Mouse (Mus musculus) limb, embryonic 12.5 days (tissue): ENCODE measurements around the gene Gm20388. TPM values are rescaled to one million over a fixed set of nuclear protein-coding genes. Genes with fewer than 3 reads are reported as not detected.
A peak's percentile ranks its signal among the peaks of the same experiment; 100 is the strongest.

ENCODE experiments used
- ATAC-seq: fragments of 200-750 bp; cut with Nextera tagmentation; 2 replicates; pipeline ENCODE4 v1.8.0; 2017; ENCODE audit warnings: low read depth, moderate TSS enrichment; ENCODE audit not compliant: insufficient number of reproducible peaks, insufficient read depth, low FRiP score, low TSS enrichment
- H3K27ac ChIP-seq: fragments of 300-500 bp; sonication (generic); 2 replicates; pipeline ENCODE4 v1.5.1; 2016; ENCODE audit warnings: mild to moderate bottlenecking, moderate library complexity
- H3K27me3 ChIP-seq: fragments of 300-500 bp; sonication (generic); 2 replicates; pipeline ENCODE4 v1.6.1; 2016; ENCODE audit warnings: mild to moderate bottlenecking, moderate library complexity
- H3K36me3 ChIP-seq: fragments of 300-500 bp; sonication (generic); 2 replicates; pipeline ENCODE4 v1.6.1; 2016; ENCODE audit warnings: mild to moderate bottlenecking, moderate library complexity
- H3K4me1 ChIP-seq: fragments of 300-500 bp; sonication (generic); replicated peaks from 2 replicates; pipeline ENCODE4 v1.6.1; 2016
- H3K4me2 ChIP-seq: fragments of 300-500 bp; sonication (generic); 2 replicates; pipeline ENCODE4 v1.6.1; 2016; ENCODE audit warnings: mild to moderate bottlenecking, moderate library complexity
- H3K4me3 ChIP-seq: fragments of 300-500 bp; sonication (generic); replicated peaks from 2 replicates; pipeline ENCODE4 v1.5.1; 2016; ENCODE audit warnings: mild to moderate bottlenecking
- H3K9ac ChIP-seq: fragments of 300-500 bp; sonication (generic); replicated peaks from 2 replicates; pipeline ENCODE4 v1.6.1; 2016; ENCODE audit warnings: mild to moderate bottlenecking, moderate library complexity
- H3K9me3 ChIP-seq: fragments of 300-500 bp; sonication (generic); 2 replicates; pipeline ENCODE4 v1.6.1; 2016; ENCODE audit warnings: mild to moderate bottlenecking, moderate library complexity
- WGBS: fragments of 180-500 bp; shearing (Covaris S2); methylation state at CpG from one replicate; pipeline ENCODE4 v1.1.7; 2016; 5-methylcytosine and 5-hydroxymethylcytosine counted together
- polyA plus RNA-seq: library from polyadenylated mRNA; unstranded; fragments of >200 nt; fragmentation: Nextera tagmentation; extraction: Ambion mirVana; gene quantifications from 2 replicates; pipeline ENCODE4 v1.2.1, GENCODE M21; 2016

Gene Gm20388
- polyA plus RNA-seq, 1 experiment from 2014 or later = not detected

DNA sequence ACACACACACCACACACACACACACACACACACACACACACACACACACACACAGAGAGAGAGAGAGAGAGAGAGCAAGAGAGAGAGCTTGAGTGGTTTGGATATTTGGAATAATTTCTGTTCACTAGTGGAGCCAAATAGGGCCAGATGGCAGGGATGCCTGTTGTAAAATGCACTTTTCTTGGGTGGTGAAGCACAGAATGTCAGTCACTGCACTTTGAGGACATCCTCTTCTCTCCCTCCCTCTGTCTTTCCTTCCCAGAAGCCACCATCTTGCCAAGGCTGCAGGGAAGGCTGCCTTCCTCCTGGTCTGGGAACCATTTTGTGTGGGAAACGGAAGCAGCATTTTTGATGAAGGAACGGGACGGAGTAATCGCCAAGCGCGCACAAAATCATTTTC is 1151.9 kb downstream of the Gm20388 start:
- Histone ChIP-seq H3K4me1 (no peaks in the 10 kb centered on the region), H3K4me3 (no peak overlapping the region), H3K4me2 (no peak overlapping the region), H3K9ac (no peak overlapping the region), H3K36me3 (no peaks in the 10 kb centered on the region), H3K27me3 (peaks cover 68% of the 10 kb centered on the region), H3K27ac (no peak overlapping the region), H3K9me3 (no peaks in the 10 kb centered on the region)
- no peak for ATAC-seq
- WGBS = 93% methylated on average over 6 of the region's 6 CpGs

DNA sequence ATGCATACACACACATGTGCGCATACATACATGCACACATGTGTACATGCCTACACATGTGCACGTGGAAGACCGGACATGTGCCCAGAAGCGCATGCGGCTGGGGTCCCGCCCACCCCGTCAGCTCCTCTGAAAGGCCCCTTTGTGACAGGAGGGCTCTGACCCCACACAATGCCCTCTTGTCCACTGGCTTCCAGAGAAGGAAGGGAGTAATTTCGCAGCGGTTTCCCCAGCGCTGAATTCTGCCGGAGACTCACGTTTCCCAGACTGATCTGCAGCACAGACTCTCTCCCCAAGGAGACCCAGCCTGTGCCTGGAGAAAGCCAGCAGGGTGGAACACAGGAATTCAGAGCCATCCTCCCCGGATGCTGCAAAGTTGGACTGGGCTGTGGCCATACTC is 1153.0 kb downstream of the Gm20388 start:
- ATAC-seq = no peak
- Histone ChIP-seq H3K27me3 (peaks cover 71% of the 10 kb centered on the region), H3K4me1 (no peaks in the 10 kb centered on the region), H3K36me3 (no peaks in the 10 kb centered on the region), H3K4me2 (peak overlapping the region; percentile 24; the same call in 1 of the 2 replicates), H3K9me3 (no peaks in the 10 kb centered on the region), H3K27ac (peak overlapping the region; percentile 80), H3K9ac (no peak overlapping the region), H3K4me3 (no peak overlapping the region)
- WGBS = 66% methylated on average over 13 of the region's 13 CpGs

GRCm38 (mm10) chr8:121071454-121071853 is 1160.8 kb downstream of the Gm20388 start:
- no peak overlapping the region for H3K4me3 ChIP-seq
- no peak overlapping the region for H3K27ac ChIP-seq
- peaks cover 93% of the 10 kb centered on the region for H3K27me3 ChIP-seq
- H3K4me1 ChIP-seq = peaks cover 44% of the 10 kb centered on the region
- H3K9me3 ChIP-seq = no peaks in the 10 kb centered on the region
- no peak for ATAC-seq
- no peak overlapping the region for H3K9ac ChIP-seq
- H3K4me2 ChIP-seq = no peak overlapping the region
- H3K36me3 ChIP-seq = no peaks in the 10 kb centered on the region
- 2% methylated on average over 12 of the region's 12 CpGs for WGBS

- H3K27ac ChIP-seq = no peak overlapping the region
- H3K4me2 ChIP-seq = peak overlapping the region; percentile 52
- WGBS = 22% methylated on average over 11 of the region's 11 CpGs
- H3K9me3 ChIP-seq = no peaks in the 10 kb centered on the region
- H3K4me3 ChIP-seq = peak overlapping the region; percentile 26
- H3K27me3 ChIP-seq = peaks cover 100% of the 10 kb centered on the region
- ATAC-seq = no peak
- H3K9ac ChIP-seq = no peak overlapping the region
- peaks cover 44% of the 10 kb centered on the region for H3K4me1 ChIP-seq
- no peaks in the 10 kb centered on the region for H3K36me3 ChIP-seq
Observed at GRCm38 (mm10) chr8:121072406-121073130, 1161.9 kb downstream of the Gm20388 start.

DNA sequence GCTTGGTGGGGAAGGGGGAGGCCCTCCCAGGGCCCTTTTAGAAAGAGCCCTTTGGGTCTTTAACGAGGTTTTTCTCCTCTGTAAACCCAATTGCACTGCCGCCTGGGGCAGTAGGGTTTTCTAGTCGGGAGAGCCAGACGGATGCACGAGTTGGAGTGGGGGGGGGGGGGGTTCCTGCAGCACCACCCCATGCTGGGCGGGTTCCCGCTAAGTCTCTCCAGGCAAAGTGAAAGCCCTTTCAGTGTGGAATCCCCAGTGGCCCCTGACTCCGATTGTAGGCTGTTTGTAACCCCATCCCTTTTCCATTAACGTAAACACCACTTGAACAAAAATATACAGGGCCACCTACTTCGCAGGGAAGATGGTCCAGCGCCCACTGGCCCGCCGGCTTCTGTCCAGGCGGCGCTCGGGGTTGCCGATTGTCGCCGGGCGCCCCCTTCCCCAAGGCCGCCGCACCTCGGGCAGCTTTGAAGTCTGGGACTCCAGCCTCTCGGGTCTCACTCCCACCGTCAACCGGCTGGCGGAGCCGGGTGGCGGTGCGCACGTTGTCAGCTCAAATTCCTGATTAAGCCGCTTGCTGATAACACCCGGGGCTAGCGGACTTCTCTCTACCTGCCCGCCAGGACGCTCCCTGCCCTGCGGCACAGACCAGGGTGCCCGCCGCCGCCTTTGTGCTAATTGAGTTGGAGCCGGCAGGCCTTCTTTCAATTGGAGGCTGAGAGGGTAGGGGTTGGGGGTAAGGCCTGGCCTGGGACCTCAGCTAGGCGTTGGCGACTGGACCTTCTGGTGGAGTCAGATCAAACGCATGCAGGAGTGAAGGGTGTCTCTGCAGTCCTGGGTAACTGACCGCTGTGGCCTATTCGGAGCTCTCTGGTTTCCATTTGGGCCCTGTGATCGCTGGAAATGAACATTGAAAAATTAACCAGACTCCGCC is 1162.8 kb downstream of the Gm20388 start:
- Histone ChIP-seq H3K4me1 (peaks cover 44% of the 10 kb centered on the region), H3K4me3 (peak overlapping the region; percentile 26), H3K36me3 (no peaks in the 10 kb centered on the region), H3K27ac (no peak overlapping the region), H3K27me3 (peaks cover 100% of the 10 kb centered on the region), H3K9me3 (no peaks in the 10 kb centered on the region), H3K4me2 (peak overlapping the region; percentile 52), H3K9ac (peak overlapping the region; percentile 37; the same call in 1 of the 2 replicates)
- 1% methylated on average over 48 of the region's 48 CpGs for WGBS
- ATAC-seq = no peak

DNA sequence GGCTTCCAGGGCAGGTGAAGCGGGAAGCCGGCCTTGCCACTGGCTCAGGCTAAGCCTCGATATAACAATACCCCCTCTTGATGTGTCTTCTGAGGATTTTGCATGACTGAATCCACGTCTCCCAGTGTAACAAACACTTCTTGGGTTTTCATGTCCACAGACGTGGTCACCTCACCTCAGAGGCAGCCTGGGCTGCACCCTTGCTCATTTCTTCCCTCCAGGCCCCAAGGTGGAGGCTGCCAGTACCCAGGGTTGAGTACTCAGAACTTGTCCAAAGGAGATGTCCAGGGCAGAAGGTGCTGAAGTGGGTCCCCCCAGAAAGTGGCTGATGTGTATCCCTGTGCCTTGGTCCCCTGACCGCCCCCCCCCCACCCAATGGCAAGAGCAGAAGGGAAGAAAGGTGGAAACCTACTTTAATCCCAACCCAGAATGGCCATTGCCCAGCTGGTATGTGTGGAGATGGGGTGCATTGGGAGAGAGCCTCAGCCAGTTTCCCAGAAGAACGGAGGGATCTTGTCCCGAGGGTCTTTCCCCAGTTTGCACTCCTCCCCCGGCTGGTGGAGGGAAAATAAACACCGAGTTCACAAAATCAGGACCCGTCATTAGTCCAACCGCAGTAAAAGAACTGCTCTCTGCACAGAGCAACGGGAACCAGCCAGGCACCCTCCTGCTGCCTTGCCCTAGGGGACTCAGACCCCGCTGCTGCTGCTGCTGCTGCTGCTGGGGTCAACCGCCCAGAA is 1163.6 kb downstream of the Gm20388 start:
- peak overlapping the region; percentile 52; the same call in 1 of the 2 replicates for H3K4me2 ChIP-seq

GRCm38 (mm10) chr8:121074848-121075145 is 1164.2 kb downstream of the Gm20388 start:
- H3K4me1 ChIP-seq = peaks cover 44% of the 10 kb centered on the region
- H3K9ac ChIP-seq = no peak overlapping the region
- no peak for ATAC-seq
- H3K27ac ChIP-seq = no peak overlapping the region
- WGBS = 1% methylated on average over 10 of the region's 10 CpGs
- no peaks in the 10 kb centered on the region for H3K36me3 ChIP-seq
- no peaks in the 10 kb centered on the region for H3K9me3 ChIP-seq
- H3K4me2 ChIP-seq = no peak overlapping the region
- H3K27me3 ChIP-seq = peaks cover 100% of the 10 kb centered on the region
- H3K4me3 ChIP-seq = no peak overlapping the region

More for the DNA sequence above, 1163.6 kb downstream of the Gm20388 start:
- Histone ChIP-seq H3K27ac (no peak overlapping the region), H3K4me1 (peaks cover 44% of the 10 kb centered on the region), H3K4me3 (no peak overlapping the region), H3K36me3 (no peaks in the 10 kb centered on the region), H3K9ac (no peak overlapping the region), H3K27me3 (peaks cover 100% of the 10 kb centered on the region), H3K9me3 (no peaks in the 10 kb centered on the region)
- 3% methylated on average over 15 of the region's 15 CpGs for WGBS
- ATAC-seq = no peak

- Histone ChIP-seq H3K4me1 (peaks cover 40% of the 10 kb centered on the region), H3K9me3 (no peaks in the 10 kb centered on the region), H3K4me2 (no peak overlapping the region), H3K9ac (no peak overlapping the region), H3K27me3 (peaks cover 100% of the 10 kb centered on the region), H3K36me3 (no peaks in the 10 kb centered on the region), H3K4me3 (no peak overlapping the region), H3K27ac (no peak overlapping the region)
- ATAC-seq = no peak
- 7% methylated on average over 13 of the region's 13 CpGs for WGBS
Observed at GRCm38 (mm10) chr8:121075936-121076335, 1165.3 kb downstream of the Gm20388 start.

DNA sequence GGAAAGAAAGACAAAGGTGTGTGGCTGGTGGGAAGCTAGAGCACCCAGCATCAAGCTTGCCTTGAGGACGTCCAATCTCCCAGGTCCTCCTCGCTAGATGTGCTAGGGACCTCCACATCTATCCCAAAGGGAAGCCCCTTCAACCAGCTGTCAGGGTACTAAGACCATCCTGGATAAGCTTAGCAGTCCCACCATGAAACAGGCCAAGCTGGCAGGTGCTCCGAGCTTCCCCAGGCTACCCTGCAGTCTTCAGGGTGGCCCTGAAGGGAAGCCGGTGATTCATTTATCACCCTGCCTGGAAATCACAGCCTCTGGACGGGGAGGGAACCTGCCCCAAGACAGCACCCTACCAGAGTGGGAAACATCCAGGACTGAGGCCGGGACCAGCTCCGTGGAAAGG is 1165.9 kb downstream of the Gm20388 start:
- Histone ChIP-seq H3K9me3 (no peaks in the 10 kb centered on the region), H3K27ac (no peak overlapping the region), H3K4me1 (peaks cover 36% of the 10 kb centered on the region), H3K4me2 (no peak overlapping the region), H3K4me3 (no peak overlapping the region), H3K27me3 (peaks cover 100% of the 10 kb centered on the region), H3K9ac (no peak overlapping the region), H3K36me3 (no peaks in the 10 kb centered on the region)
- ATAC-seq = no peak
- WGBS = 18% methylated on average over 7 of the region's 7 CpGs

DNA sequence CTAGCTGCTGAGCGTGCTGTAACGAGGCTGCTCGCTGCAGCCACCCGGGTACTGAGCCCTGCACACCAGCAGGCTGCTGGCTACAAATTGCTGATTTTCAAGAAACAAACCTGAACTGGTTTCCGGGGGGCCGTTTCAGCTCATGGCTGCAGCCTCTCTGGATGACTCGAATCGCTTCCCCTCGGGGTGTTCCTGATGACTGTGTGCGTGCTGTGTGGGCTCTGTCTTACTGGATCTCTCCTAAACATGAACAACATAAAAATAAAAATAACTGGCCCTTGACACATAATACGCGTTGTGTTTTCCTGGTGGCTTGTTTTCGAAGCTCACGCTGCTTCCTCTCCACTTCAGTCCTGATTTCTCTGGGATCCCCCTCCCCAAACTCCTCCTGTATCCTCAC is 1168.1 kb downstream of the Gm20388 start:
- Histone ChIP-seq H3K9me3 (no peaks in the 10 kb centered on the region), H3K9ac (no peak overlapping the region), H3K4me2 (no peak overlapping the region), H3K4me1 (peaks cover 36% of the 10 kb centered on the region), H3K36me3 (no peaks in the 10 kb centered on the region), H3K27me3 (peaks cover 100% of the 10 kb centered on the region), H3K27ac (no peak overlapping the region), H3K4me3 (no peak overlapping the region)
- no peak for ATAC-seq
- 7% methylated on average over 14 of the region's 14 CpGs for WGBS

- Histone ChIP-seq H3K27ac (no peak overlapping the region), H3K4me2 (no peak overlapping the region), H3K4me3 (no peak overlapping the region), H3K4me1 (peaks cover 36% of the 10 kb centered on the region), H3K36me3 (no peaks in the 10 kb centered on the region), H3K9ac (no peak overlapping the region), H3K9me3 (no peaks in the 10 kb centered on the region), H3K27me3 (peaks cover 100% of the 10 kb centered on the region)
- no peak for ATAC-seq
- under 1% methylated on average over 7 of the region's 7 CpGs for WGBS
Observed at GRCm38 (mm10) chr8:121079201-121079600, 1168.6 kb downstream of the Gm20388 start.
